Mouse (Mus musculus) neural tube, embryonic 13.5 days (tissue): ENCODE results near the gene Hyls1. TPM values are rescaled to one million over a fixed set of nuclear protein-coding genes. Genes with fewer than 3 reads are reported as not detected.

ENCODE experiments used
- ATAC-seq: fragments of 200-750 bp; cut with Nextera tagmentation; 2 replicates; pipeline ENCODE4 v1.8.0; 2017; ENCODE audit warnings: low read depth, mild to moderate bottlenecking, moderate TSS enrichment, moderate library complexity
- H3K27ac ChIP-seq: fragments of 300-500 bp; sonication (generic); replicated peaks from 2 replicates; pipeline ENCODE4 v1.5.1; 2015; ENCODE audit warnings: moderate library complexity, mild to moderate bottlenecking, inconsistent platforms
- H3K27me3 ChIP-seq: fragments of 300-500 bp; sonication (generic); 2 replicates; pipeline ENCODE4 v1.6.1; 2015; ENCODE audit warnings: mild to moderate bottlenecking, inconsistent platforms
- H3K36me3 ChIP-seq: fragments of 300-500 bp; sonication (generic); 2 replicates; pipeline ENCODE4 v1.6.1; 2015; ENCODE audit warnings: mild to moderate bottlenecking, inconsistent platforms
- H3K4me1 ChIP-seq: fragments of 300-500 bp; sonication (generic); replicated peaks from 2 replicates; pipeline ENCODE4 v1.6.1; 2015; ENCODE audit warnings: inconsistent platforms
- H3K4me2 ChIP-seq: fragments of 300-500 bp; sonication (generic); 2 replicates; pipeline ENCODE4 v1.6.1; 2015; ENCODE audit warnings: inconsistent platforms, mild to moderate bottlenecking, moderate library complexity
- H3K4me3 ChIP-seq: fragments of 300-500 bp; sonication (generic); 2 replicates; pipeline ENCODE4 v1.5.1; 2015; ENCODE audit warnings: mild to moderate bottlenecking, inconsistent platforms
- H3K9ac ChIP-seq: fragments of 300-500 bp; sonication (generic); 2 replicates; pipeline ENCODE4 v1.6.1; 2015; ENCODE audit warnings: moderate library complexity, mild to moderate bottlenecking, inconsistent platforms
- H3K9me3 ChIP-seq: fragments of 300-500 bp; sonication (generic); 2 replicates; pipeline ENCODE4 v1.6.1; 2016; ENCODE audit warnings: inconsistent platforms
- WGBS: fragments of 180-500 bp; shearing (Covaris S2); methylation state at CpG from one replicate; pipeline ENCODE4 v1.1.7; 2015; 5-methylcytosine and 5-hydroxymethylcytosine counted together
- polyA plus RNA-seq: library from polyadenylated mRNA; unstranded; fragments of >200 nt; fragmentation: Nextera tagmentation; extraction: Ambion mirVana; gene quantifications from 2 replicates; pipeline ENCODE4 v1.2.1, GENCODE M21; 2015

Gene Hyls1
- polyA plus RNA-seq, 1 experiment from 2014 or later, result 18.6 TPM

DNA sequence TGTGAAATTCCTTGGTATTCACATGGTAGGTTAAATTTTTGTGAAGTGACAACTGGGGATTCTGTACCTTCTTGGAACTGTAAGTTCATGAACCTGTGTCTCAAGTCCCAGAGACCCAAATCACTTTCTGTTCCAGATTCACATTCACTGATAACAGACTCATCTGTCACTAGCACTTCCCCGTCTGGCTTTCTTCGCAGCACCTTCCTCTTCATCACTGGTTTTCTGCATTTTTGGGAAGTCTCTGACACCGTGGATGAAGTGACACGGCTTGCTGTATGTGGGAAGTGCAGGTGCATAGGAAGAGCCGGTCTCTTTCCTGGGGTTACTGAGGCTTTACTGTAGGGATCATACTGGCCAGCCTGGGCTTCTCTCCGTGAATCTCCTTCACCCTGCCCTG, 8.6 kb downstream of the Hyls1 start:
- Histone ChIP-seq H3K27me3 (0 out of 2 replicates have a peak, but pooled peaks cover 3% of the 10 kb centered on the region), H3K4me2 (no peak overlapping the region), H3K4me1 (peaks cover 25% of the 10 kb centered on the region), H3K9ac (no peak overlapping the region), H3K9me3 (no peaks in the 10 kb centered on the region), H3K4me3 (no peak overlapping the region), H3K27ac (no peak overlapping the region), H3K36me3 (peaks cover 33% of the 10 kb centered on the region)
- 87% methylated on average over 6 of the region's 6 CpGs for WGBS
- ATAC-seq, result no peak

GRCm38 (mm10) chr9:35561076-35561475, 9.1 kb downstream of the Hyls1 start:
- Histone ChIP-seq H3K9me3 (no peaks in the 10 kb centered on the region), H3K4me1 (peaks cover 25% of the 10 kb centered on the region), H3K9ac (no peak overlapping the region), H3K27ac (no peak overlapping the region), H3K4me2 (no peak overlapping the region), H3K27me3 (0 out of 2 replicates have a peak, but pooled peaks cover 3% of the 10 kb centered on the region), H3K4me3 (no peak overlapping the region), H3K36me3 (peaks cover 29% of the 10 kb centered on the region)
- no peak for ATAC-seq
- 97% methylated on average over 11 of the region's 11 CpGs for WGBS

- 3% methylated on average over 31 of the region's 31 CpGs for WGBS
- peak overlapping the region; percentile 85 for H3K27ac ChIP-seq
- peak overlapping the region; percentile 73 for H3K9ac ChIP-seq
- H3K36me3 ChIP-seq, result peaks cover 17% of the 10 kb centered on the region
- H3K4me2 ChIP-seq, result peak overlapping the region; percentile 78
- peak; percentile 92 for ATAC-seq
- no peaks in the 10 kb centered on the region for H3K9me3 ChIP-seq
- H3K4me1 ChIP-seq, result peaks cover 25% of the 10 kb centered on the region
- H3K27me3 ChIP-seq, result 0 out of 2 replicates have a peak, but pooled peaks cover 3% of the 10 kb centered on the region
- peak overlapping the region; percentile 64 for H3K4me3 ChIP-seq
These were observed 10.9 kb downstream of the Hyls1 start for GRCm38 (mm10) chr9:35559009-35559890.

- peak; percentile 85 for ATAC-seq
- peak within 1 kb of the TSS; percentile 64 for H3K4me3 ChIP-seq
- WGBS, result under 1% methylated on average over 59 of the region's 59 CpGs
- 0 out of 2 replicates have a peak, but pooled peaks cover 3% of the 10 kb centered on the region for H3K27me3 ChIP-seq
- H3K9ac ChIP-seq, result peak within 1 kb of the TSS; percentile 73
- H3K9me3 ChIP-seq, result no peaks in the 10 kb centered on the region
- peaks cover 25% of the 10 kb centered on the region for H3K4me1 ChIP-seq
- H3K27ac ChIP-seq, result peak within 1 kb of the TSS; percentile 85
- peaks cover 23% of the 10 kb centered on the region for H3K36me3 ChIP-seq
- H3K4me2 ChIP-seq, result peak within 1 kb of the TSS; percentile 78
These were observed 11.8 kb downstream of the Hyls1 start, which contains the start of the genes Ddx25 and Pus3 for GRCm38 (mm10) chr9:35558257-35559008. Gene Ddx25 (minus strand): TSS chr9:35558528. Gene Pus3 (plus strand): TSS chr9:35558595.

DNA sequence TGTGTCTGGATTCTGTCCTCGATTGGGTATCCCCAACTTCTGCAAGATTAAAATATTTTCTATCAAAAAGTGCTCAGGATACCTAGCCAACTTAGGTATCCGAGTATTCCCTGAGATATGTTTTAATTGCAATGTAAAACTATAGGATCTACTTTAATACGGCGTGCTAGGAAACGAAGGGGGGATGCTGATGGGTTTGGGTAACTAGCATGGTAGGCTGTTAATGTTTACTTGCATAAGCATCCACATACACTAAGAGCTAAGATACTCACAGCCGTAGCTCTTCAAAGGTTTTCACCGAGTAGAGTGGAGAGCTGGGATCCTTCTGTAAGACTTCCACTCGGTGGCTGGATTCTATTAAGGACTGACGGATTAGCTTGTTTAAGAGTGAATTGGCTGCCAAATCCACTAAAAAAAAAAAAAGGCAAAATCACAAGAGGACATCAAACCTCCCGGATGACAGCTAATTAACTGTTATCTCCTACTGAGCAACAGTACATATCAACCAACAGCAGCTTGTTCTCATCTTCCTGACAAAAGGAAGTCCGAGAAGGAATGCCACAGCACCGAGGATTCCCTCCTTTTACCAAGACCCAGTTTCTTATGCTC, 13.6 kb downstream of the Hyls1 start:
- no peak for ATAC-seq
- Histone ChIP-seq H3K4me2 (no peak overlapping the region), H3K9me3 (no peaks in the 10 kb centered on the region), H3K36me3 (peaks cover 31% of the 10 kb centered on the region), H3K27me3 (0 out of 2 replicates have a peak, but pooled peaks cover 3% of the 10 kb centered on the region), H3K4me3 (no peak overlapping the region), H3K9ac (no peak overlapping the region), H3K27ac (no peak overlapping the region), H3K4me1 (peaks cover 25% of the 10 kb centered on the region)
- 86% methylated on average over 12 of the region's 12 CpGs for WGBS

- H3K9me3 ChIP-seq, result no peaks in the 10 kb centered on the region
- peaks cover 6% of the 10 kb centered on the region for H3K4me1 ChIP-seq
- no peaks in the 10 kb centered on the region for H3K27me3 ChIP-seq
- 72% methylated on average over 9 of the region's 9 CpGs for WGBS
- H3K4me2 ChIP-seq, result no peak overlapping the region
- H3K9ac ChIP-seq, result no peak overlapping the region
- H3K36me3 ChIP-seq, result peaks cover 68% of the 10 kb centered on the region
- H3K27ac ChIP-seq, result no peak overlapping the region
- ATAC-seq, result no peak
- no peak overlapping the region for H3K4me3 ChIP-seq
These were observed 21.7 kb downstream of the Hyls1 start for GRCm38 (mm10) chr9:35548455-35548854.

DNA sequence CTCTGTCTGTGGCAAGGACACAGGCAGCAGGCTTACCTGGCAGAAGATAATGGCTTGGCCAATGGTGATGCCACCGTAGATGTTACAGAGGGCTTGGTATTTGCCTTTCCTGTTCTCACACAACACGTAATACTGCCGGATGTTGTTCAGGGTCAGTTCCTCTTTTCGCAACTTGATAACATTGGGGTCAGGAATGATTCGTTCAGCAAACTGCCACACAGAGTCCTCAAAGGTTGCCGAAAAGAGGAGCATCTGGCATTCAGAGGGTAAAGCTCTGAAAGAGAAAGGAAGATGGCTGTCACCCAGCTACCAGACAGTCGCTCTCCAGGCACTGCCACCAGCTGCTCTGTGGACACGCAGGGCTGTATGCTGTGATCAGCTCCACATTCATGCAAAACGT, 23.5 kb downstream of the Hyls1 start:
- H3K4me2 ChIP-seq, result no peak overlapping the region
- H3K9me3 ChIP-seq, result no peaks in the 10 kb centered on the region
- no peak overlapping the region for H3K4me3 ChIP-seq
- ATAC-seq, result no peak
- peaks cover 6% of the 10 kb centered on the region for H3K4me1 ChIP-seq
- H3K27me3 ChIP-seq, result no peaks in the 10 kb centered on the region
- WGBS, result 86% methylated on average over 9 of the region's 9 CpGs
- no peak overlapping the region for H3K27ac ChIP-seq
- peaks cover 68% of the 10 kb centered on the region for H3K36me3 ChIP-seq
- no peak overlapping the region for H3K9ac ChIP-seq

GRCm38 (mm10) chr9:35545704-35546103, 24.5 kb downstream of the Hyls1 start:
- WGBS, result 76% methylated on average over 12 of the region's 12 CpGs
- Histone ChIP-seq H3K9ac (no peak overlapping the region), H3K9me3 (no peaks in the 10 kb centered on the region), H3K4me2 (no peak overlapping the region), H3K27me3 (no peaks in the 10 kb centered on the region), H3K4me1 (peaks cover 6% of the 10 kb centered on the region), H3K36me3 (peaks cover 66% of the 10 kb centered on the region), H3K4me3 (no peak overlapping the region), H3K27ac (no peak overlapping the region)
- no peak for ATAC-seq

DNA sequence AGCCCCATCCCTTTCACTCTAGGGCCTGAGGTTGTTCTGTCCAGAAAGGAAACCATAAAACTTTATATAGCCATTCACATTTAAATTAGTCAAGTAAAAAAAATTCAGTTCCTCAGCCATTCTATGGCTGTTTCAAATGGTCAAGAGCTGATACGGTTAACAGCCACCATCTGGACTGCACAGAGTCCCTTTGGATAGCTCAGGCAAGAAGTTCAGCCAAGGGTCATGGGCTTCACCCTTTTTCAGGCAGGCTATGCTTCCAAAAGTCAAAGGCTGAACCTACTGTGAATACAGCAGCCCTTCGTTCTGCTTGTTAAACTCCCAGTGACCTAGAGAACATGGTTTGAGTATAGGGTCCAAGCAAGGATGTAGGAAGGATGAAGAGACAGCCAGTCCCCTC, 25.5 kb downstream of the Hyls1 start:
- no peaks in the 10 kb centered on the region for H3K27me3 ChIP-seq
- no peaks in the 10 kb centered on the region for H3K9me3 ChIP-seq
- H3K27ac ChIP-seq, result no peak overlapping the region
- ATAC-seq, result no peak
- no peak overlapping the region for H3K4me2 ChIP-seq
- WGBS, result 13% methylated on average over 2 of the region's 2 CpGs
- no peak overlapping the region for H3K4me3 ChIP-seq
- H3K4me1 ChIP-seq, result peaks cover 6% of the 10 kb centered on the region
- H3K36me3 ChIP-seq, result peaks cover 68% of the 10 kb centered on the region
- no peak overlapping the region for H3K9ac ChIP-seq

DNA sequence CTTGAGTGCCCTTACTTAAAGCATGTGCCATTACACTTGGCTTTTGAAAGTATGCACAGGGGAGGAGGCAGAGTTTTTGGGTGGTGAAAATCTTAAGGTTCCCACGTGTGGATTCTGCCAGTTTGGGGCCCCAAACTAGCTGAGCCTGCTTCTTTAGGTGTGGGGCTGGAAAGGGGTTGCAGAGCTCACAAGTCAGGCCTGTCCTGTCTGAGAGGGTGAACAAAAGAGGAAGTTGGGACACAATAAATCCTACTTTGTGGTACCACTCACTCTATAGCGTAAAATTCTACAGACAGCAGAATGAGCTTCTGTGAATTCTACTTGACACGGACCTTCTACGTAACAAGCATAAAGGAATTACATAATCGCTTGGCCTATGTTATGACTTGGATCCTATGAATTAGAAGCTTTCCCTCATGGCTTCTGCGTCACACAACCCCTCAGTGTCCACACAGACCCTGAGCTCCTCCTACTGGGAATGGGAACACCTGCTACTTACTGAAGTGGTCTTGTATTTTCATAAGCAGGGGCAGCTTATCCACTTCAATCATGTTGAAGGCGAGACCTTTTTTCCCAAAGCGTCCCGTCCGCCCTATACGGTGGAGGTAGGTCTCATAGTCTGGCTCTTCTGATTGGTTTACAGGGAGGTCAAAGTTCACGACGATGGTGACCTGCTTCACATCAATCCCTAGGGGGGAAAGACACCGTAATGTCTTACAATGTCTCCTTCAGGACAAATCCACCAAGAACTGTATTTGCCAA, 26.9 kb downstream of the Hyls1 start:
- Histone ChIP-seq H3K27me3 (no peaks in the 10 kb centered on the region), H3K36me3 (peaks cover 66% of the 10 kb centered on the region), H3K9me3 (no peaks in the 10 kb centered on the region), H3K9ac (no peak overlapping the region), H3K4me1 (peaks cover 6% of the 10 kb centered on the region), H3K4me3 (no peak overlapping the region), H3K4me2 (no peak overlapping the region), H3K27ac (no peak overlapping the region)
- no peak for ATAC-seq
- 76% methylated on average over 14 of the region's 14 CpGs for WGBS

- Histone ChIP-seq H3K36me3 (peaks cover 54% of the 10 kb centered on the region), H3K9ac (no peak overlapping the region), H3K4me1 (peaks cover 6% of the 10 kb centered on the region), H3K27ac (no peak overlapping the region), H3K9me3 (no peaks in the 10 kb centered on the region), H3K27me3 (no peaks in the 10 kb centered on the region), H3K4me3 (no peak overlapping the region), H3K4me2 (no peak overlapping the region)
- no peak for ATAC-seq
- WGBS, result 71% methylated on average over 6 of the region's 6 CpGs
These were observed 28.3 kb downstream of the Hyls1 start for GRCm38 (mm10) chr9:35541941-35542340.
